Mouse (Mus musculus) embryonic facial prominence, embryonic 10.5 days (tissue): Measurements from ENCODE around the gene Ubqln4. TPM values are rescaled to one million over a fixed set of nuclear protein-coding genes. Genes with fewer than 3 reads are reported as not detected.
A peak's percentile ranks its signal among the peaks of the same experiment; 100 is the strongest.

ENCODE experiments used
- DNase-seq: peaks from one replicate; pipeline ENCODE4 v3.0.0-alpha.2; 2017; ENCODE audit warnings: low spot score
- H3K27ac ChIP-seq: fragments of 300-500 bp; sonication (generic); replicated peaks from 2 replicates; pipeline ENCODE4 v1.5.1; 2016; ENCODE audit warnings: mild to moderate bottlenecking
- H3K27me3 ChIP-seq: fragments of 300-500 bp; sonication (generic); replicated peaks from 2 replicates; pipeline ENCODE4 v1.6.1; 2016; ENCODE audit warnings: low read depth, mild to moderate bottlenecking; ENCODE audit not compliant: poor library complexity, severe bottlenecking
- H3K36me3 ChIP-seq: fragments of 300-500 bp; sonication (generic); replicated peaks from 2 replicates; pipeline ENCODE4 v1.6.1; 2016; ENCODE audit warnings: mild to moderate bottlenecking, moderate library complexity
- H3K4me1 ChIP-seq: fragments of 300-500 bp; sonication (generic); 2 replicates; pipeline ENCODE4 v1.6.1; 2016
- H3K4me3 ChIP-seq: fragments of 300-500 bp; sonication (generic); 2 replicates; pipeline ENCODE4 v1.5.1; 2016; ENCODE audit warnings: mild to moderate bottlenecking, moderate library complexity
- H3K9me3 ChIP-seq: fragments of 300-500 bp; sonication (generic); 2 replicates; pipeline ENCODE4 v1.6.1; 2016; ENCODE audit warnings: mild to moderate bottlenecking
- WGBS: fragments of 180-500 bp; shearing (Covaris S2); methylation state at CpG from one replicate; pipeline ENCODE4 v1.1.7; 2016; 5-methylcytosine and 5-hydroxymethylcytosine counted together
- polyA plus RNA-seq: library from polyadenylated mRNA; unstranded; fragments of >200 nt; fragmentation: Nextera tagmentation; extraction: Ambion mirVana; gene quantifications from 2 replicates; pipeline ENCODE4 v1.2.1, GENCODE M21; 2016

Gene Ubqln4
- polyA plus RNA-seq = 68.6 and 77.9 TPM in 2 replicates

DNA sequence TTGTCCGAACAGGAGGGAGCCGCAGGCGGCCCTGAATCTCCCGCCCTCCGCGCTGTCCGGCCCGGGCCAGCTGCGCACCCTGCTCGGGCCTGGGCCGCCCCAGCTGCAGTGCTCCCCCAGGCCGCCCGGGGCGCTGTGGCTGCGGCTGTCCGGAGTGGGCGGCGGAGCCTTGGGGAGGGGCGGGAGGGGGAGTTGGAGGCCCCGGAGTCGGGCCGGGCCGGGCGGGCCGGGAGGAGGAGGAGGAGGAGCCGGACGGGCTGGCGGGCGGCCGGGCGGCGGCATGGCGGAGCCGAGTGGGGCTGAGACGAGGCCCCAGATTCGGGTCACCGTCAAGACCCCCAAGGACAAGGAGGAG, at the start of gene Ubqln4:
Gene Ubqln4, plus strand, starts transcription at position 234 of the 355 bp plus-strand sequence.
- WGBS = under 1% methylated on average over 36 of the region's 37 CpGs
- DNase-seq = peak; percentile 97
- Histone ChIP-seq H3K4me3 (peak within 1 kb of the TSS; percentile 94), H3K9me3 (no peaks in the 10 kb centered on the region), H3K4me1 (peaks cover 46% of the 10 kb centered on the region), H3K27me3 (no peaks in the 10 kb centered on the region), H3K36me3 (peaks cover 42% of the 10 kb centered on the region), H3K27ac (peak within 1 kb of the TSS; percentile 99)

DNA sequence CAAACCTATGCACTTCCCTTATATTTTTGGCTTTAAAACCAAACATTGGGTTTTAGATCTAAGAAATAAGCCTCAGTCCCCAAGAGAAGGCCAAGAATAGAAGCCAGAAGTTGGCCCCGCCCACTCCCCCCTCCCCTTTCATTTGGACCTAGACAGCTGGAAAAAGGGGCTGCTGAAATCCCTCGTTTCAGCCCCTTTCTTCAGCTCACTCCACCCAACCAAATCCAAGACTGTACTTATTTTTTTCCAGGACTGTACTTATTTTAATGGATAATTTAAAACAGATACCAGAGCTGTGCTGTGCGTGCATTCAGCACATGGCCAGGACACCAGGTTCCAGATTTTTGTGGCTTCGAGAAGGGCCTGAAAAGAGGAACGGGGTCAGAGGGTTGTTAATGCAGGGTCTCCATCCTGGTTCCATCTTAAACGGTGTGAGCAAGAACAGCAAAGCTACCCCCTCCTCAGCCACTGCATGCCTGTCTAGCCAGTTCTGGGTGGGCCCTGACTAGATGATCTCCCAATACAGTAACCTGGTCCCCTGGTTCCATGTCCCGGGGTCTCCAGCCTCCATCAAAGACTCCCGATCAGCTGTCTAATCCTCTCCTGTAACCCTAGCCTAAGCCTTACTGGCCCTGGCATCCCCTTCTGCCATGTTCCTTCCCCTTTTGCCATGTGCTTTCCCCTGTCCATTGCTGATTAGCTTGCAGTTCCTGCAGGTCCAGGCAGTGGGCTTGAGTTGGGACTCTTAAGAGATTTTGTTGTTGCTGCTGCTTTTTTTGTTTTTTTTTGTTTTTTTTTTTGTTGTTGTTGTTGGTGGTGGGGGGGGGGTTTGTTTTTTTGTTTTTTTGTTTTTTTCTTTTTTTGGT, 49.4 kb upstream of the Ubqln4 start:
- Histone ChIP-seq H3K36me3 (no peaks in the 10 kb centered on the region), H3K9me3 (no peaks in the 10 kb centered on the region), H3K27ac (peak overlapping the region; percentile 65; the same call in 1 of the 2 replicates), H3K4me1 (peaks cover 68% of the 10 kb centered on the region), H3K27me3 (peaks cover 45% of the 10 kb centered on the region), H3K4me3 (no peak overlapping the region; the same call in 1 of the 2 replicates)
- DNase-seq = no peak
- WGBS = 38% methylated on average over 8 of the region's 8 CpGs

DNA sequence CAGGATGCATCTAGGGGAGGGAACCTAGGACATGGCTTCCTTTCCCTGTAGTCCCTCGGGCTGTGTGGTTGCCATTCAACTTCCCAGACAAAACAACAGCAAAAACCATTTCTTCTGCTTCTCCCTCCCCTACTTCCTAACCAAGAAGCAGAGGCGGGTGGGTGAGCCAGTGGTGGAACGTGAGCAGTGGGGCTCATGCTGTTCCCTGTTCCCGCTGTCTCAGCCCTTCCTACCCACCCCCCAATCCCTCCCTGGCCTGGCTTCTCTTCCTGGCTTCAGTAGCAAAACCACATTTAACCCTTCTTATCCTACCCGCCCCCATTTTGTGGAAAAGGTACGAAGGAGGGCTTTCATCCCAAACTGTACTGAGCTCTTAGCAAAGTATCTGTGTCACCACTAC, 48.5 kb upstream of the Ubqln4 start:
- Histone ChIP-seq H3K9me3 (no peaks in the 10 kb centered on the region), H3K27me3 (peaks cover 43% of the 10 kb centered on the region), H3K4me1 (peaks cover 77% of the 10 kb centered on the region), H3K4me3 (no peak overlapping the region), H3K27ac (peak overlapping the region; percentile 67; the same call in 1 of the 2 replicates), H3K36me3 (no peaks in the 10 kb centered on the region)
- DNase-seq = no peak
- 67% methylated on average over 6 of the region's 6 CpGs for WGBS

DNA sequence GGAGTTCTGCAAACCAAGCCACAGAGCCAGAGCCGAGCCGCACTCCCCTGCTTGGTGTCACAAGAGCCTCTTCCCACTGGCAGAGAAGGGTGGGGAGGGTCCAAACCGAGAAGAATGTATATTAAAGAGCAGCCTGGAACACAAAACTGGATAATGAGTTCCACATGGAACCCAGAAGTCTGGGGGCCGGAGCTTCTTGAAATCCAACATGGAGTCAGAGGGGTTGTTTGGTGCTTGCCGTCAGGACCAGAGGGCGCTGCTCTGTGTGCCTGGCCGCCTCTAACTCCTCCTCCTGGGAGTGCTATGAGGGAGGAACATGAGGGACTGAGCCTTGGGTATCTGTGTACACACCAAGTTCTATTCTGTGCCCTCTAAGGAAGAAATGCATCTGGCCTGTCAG, 47.8 kb upstream of the Ubqln4 start:
- WGBS = 34% methylated on average over 7 of the region's 7 CpGs
- Histone ChIP-seq H3K9me3 (no peaks in the 10 kb centered on the region), H3K4me3 (no peak overlapping the region; the same call in 1 of the 2 replicates), H3K27ac (peak overlapping the region; percentile 77), H3K27me3 (peaks cover 37% of the 10 kb centered on the region), H3K36me3 (no peaks in the 10 kb centered on the region), H3K4me1 (peaks cover 81% of the 10 kb centered on the region)
- peak; percentile 55 for DNase-seq

DNA sequence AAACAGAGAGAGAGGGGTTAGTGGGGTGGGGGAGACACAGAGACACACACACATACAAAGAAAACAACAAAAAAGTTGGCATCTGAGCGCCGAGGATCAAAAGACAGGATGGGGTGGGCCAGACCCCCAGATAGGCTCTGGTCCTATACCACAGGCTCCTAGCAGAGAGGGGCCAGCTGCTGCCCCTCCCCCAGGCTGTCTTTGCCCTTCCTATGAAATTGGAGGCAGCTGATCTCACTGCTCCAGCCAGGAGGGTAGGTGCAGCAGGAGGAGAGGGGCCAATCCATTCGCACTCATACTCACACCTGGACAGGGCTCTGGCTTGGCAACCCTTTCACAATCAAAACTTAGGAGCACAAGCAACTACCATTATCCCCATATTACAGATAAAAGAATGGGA, 44.3 kb upstream of the Ubqln4 start:
- DNase-seq = peak; percentile 54
- 78% methylated on average over 3 of the region's 3 CpGs for WGBS
- peak overlapping the region; percentile 56 for H3K4me3 ChIP-seq
- H3K27ac ChIP-seq = peak overlapping the region; percentile 93
- no peaks in the 10 kb centered on the region for H3K36me3 ChIP-seq
- H3K9me3 ChIP-seq = no peaks in the 10 kb centered on the region
- H3K4me1 ChIP-seq = peaks cover 79% of the 10 kb centered on the region
- peaks cover 2% of the 10 kb centered on the region; the same call in 1 of the 2 replicates for H3K27me3 ChIP-seq

DNA sequence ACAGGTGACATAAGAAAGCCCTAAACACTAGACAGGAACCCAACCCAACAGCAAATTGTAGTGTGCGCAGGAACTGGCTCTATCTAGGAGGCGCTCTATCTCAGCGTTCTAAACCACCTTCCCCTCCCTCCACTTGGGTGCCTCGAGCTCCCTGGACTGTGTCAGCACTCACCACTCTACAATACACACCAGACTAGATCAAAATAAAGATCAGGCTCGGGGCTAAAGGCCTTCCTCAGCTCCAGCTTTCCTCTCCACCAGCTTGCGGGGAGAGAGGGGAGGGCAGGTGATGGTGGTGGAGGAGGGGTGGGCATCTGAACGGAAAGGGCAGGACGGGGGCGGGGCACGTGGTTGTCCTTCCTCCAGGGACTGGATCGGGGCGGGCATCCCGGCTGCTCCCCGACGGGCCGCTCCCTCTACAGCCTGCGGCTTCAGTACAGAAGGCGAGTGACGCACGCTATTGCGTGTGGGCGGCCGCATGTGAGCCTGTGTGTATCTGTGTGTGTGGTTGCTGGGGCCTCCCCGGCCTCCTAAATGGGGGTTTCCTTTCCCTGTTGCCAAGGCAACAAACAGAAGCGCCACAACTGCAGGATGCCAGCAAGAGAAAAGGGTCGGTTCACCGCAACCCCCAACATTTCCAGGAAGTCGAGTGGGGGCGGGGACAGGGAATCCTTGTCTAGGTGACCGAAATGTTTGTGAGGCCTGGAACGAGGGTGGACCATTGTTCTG, 43.7 kb upstream of the Ubqln4 start, which contains the start of gene Lmna:
Gene Lmna, minus strand, starts transcription at position 265 of the 729 bp plus-strand sequence.
- peak; percentile 97 for DNase-seq
- Histone ChIP-seq H3K36me3 (no peaks in the 10 kb centered on the region), H3K4me1 (peaks cover 77% of the 10 kb centered on the region), H3K27me3 (no peaks in the 10 kb centered on the region), H3K4me3 (peak within 1 kb of the TSS; percentile 56), H3K27ac (peak within 1 kb of the TSS; percentile 93), H3K9me3 (no peaks in the 10 kb centered on the region)
- 2% methylated on average over 31 of the region's 31 CpGs for WGBS

DNA sequence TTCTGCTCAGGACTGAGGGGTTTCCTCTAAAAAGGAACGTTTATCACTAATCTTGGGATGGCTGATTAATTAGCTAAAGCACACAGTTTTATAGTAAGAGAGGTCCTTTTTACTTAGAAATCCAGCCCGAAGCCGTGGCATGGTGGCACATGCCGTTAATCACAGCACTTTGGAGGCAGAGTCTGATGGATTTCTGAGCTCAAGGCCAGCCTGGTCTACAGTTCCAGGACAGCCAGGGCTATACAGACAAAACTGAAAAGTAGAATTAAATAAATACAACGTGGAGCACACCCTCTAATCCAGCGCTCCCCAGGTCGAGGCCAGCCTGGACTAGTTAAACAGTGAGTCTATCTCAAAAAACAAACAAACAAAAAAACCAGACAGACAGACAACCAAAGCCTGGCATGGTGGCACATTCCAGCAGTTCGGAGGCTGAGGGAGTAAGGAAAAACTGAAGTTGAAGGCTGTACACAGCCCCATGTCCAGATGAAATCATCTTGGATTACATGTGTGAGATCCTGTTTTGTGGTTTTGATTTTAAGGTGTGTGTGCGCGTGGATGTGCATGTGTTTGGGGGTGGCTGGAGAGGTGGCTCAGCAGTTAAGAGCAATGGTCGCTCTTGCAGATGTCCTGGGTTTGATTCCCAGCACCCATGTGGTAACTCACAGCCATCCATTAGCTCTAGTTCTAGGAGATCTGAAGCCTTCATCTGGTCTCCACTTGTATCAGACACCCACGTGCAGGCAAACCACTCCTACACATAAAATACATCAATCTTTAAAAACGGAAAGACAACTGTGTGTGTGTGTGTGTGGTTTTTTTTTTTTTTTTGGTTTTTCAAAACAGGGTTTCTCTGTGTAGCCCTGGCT, 42.9 kb upstream of the Ubqln4 start:
- no peaks in the 10 kb centered on the region for H3K36me3 ChIP-seq
- no peaks in the 10 kb centered on the region for H3K9me3 ChIP-seq
- WGBS = 55% methylated on average over 13 of the region's 13 CpGs
- peak overlapping the region; percentile 56 for H3K4me3 ChIP-seq
- H3K4me1 ChIP-seq = peaks cover 69% of the 10 kb centered on the region
- no peaks in the 10 kb centered on the region for H3K27me3 ChIP-seq
- H3K27ac ChIP-seq = peak overlapping the region; percentile 93
- DNase-seq = no peak

DNA sequence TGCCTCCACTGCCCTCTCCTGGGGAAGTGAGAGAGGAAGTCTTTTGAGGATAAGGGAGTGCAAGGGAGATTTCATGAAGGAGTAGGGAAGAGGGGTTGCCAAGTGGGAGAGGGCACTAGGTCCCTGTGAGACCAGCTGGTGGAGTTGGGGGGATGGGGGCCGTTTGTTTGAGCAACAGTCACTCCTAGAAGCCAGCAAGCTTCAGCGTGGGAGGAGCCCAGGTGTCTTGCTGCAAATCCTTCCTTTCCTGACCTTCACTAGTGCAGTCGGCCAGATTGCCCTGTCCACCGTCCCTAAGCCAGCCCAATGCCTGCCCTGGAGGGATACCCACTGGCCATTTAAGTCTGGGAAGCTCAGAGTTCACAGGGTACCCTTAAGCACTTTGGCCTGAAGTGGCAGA, 42.0 kb upstream of the Ubqln4 start:
- Histone ChIP-seq H3K27ac (peak overlapping the region; percentile 93), H3K9me3 (no peaks in the 10 kb centered on the region), H3K4me3 (no peak overlapping the region), H3K36me3 (no peaks in the 10 kb centered on the region), H3K4me1 (peaks cover 60% of the 10 kb centered on the region), H3K27me3 (no peaks in the 10 kb centered on the region)
- DNase-seq = no peak
- WGBS = 57% methylated on average over 4 of the region's 4 CpGs

DNA sequence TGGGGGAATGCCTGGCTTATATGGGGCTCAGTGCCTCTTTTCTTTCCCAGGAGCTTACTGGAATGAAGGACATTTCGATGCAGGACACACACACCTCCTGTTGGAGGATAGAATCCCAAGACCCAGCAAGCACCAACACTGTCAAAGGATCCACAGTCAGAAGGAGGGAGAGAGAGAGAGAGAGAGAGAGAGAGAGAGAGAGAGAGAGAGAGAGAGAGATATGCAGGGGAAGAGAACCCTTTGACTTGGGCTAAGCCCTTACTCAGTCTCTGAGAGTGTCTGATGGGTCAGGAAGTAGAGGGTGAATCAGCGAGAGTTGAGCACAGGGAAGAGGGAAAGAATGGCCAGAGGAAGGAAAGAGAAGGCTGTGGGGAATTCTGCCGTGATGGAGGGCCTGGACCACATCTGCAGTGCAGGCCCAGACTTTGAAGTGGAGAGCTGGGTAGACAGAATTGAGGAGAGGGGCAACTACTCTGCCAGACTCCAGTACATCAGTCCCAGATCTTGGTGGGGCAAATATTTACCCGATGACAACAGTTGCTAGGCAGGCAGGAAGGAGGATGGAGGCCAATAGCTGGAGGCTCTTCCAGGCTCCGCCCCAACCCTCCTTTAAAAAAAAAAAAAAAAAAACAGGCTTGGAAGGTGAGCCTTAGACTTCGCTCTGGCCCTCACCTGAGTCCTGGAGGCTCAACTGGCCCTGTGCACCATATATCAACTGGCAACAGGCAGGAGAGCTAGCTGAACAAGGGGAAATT, 41.2 kb upstream of the Ubqln4 start:
- Histone ChIP-seq H3K36me3 (no peaks in the 10 kb centered on the region), H3K4me3 (peak overlapping the region; percentile 20; the same call in 1 of the 2 replicates), H3K27ac (peak overlapping the region; percentile 93), H3K4me1 (peaks cover 53% of the 10 kb centered on the region), H3K9me3 (no peaks in the 10 kb centered on the region), H3K27me3 (no peaks in the 10 kb centered on the region)
- WGBS = 37% methylated on average over 6 of the region's 6 CpGs
- DNase-seq = peak; percentile 52

DNA sequence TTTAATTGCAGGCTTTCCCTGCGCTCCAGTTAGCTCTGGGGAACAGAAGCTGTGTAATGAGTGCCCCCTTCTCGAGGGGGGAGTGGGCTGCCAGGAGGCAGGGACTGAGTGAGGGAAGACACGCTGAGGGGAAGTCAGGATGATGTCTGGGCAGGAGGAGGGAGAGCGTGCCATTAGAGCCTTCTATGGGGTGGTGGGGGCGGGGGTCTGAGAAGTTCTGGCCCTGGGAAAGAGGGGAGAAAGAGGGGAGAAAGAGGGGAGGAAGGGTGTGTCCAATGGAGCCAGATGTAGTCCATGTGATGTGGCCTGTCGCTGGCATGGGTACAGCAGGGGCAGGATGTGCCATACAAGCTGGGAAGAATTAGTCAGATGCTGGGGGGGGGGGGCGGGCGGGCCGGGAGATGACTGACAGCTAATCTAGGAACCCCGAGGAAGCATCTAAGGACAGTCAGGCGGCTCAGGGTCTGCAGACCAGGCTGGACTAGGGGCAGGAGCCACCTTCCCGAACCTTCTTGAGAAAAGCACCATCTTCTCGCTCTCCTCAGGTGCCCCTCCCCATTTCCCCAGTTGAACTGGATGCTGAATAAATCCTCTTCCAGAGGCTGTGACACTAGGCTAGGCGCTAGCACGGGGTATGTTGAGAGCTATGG, 40.5 kb upstream of the Ubqln4 start:
- no peak for DNase-seq
- Histone ChIP-seq H3K27ac (peak overlapping the region; percentile 93), H3K9me3 (no peaks in the 10 kb centered on the region), H3K4me1 (peaks cover 52% of the 10 kb centered on the region), H3K27me3 (no peaks in the 10 kb centered on the region), H3K36me3 (no peaks in the 10 kb centered on the region), H3K4me3 (peak overlapping the region; percentile 20; the same call in 1 of the 2 replicates)
- 38% methylated on average over 13 of the region's 15 CpGs for WGBS

DNA sequence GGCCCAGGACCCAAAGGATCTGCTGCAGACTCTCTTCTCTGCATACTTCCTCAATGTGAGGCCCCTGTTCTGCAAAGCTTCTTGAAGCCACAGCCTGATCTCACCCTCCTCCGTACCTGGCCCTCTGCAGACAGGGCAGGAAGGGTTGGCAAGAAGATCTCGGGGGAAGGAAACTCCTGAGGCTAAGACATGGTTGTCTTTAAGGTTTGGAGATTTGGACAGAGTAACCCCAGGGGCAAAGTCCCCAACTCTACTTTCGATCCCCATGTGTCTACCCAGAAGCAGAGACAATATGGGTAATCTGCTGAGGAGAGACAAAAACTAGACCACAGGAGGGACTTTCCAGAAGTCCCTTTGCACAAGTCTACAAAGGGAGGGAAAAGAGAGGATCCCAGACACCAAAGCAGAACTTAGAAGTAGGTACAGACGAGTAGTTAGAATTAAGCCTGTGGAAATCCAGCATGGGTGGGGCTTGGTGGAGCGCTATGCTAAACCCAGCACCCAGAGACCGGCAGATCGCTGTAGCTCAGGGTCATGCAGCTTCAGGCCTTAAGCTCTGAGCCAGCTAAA, 39.9 kb upstream of the Ubqln4 start:
- no peak overlapping the region for H3K4me3 ChIP-seq
- H3K36me3 ChIP-seq = no peaks in the 10 kb centered on the region
- no peaks in the 10 kb centered on the region for H3K9me3 ChIP-seq
- WGBS = 80% methylated on average over 7 of the region's 7 CpGs
- DNase-seq = no peak
- peak overlapping the region; percentile 93 for H3K27ac ChIP-seq
- peaks cover 55% of the 10 kb centered on the region for H3K4me1 ChIP-seq
- no peaks in the 10 kb centered on the region for H3K27me3 ChIP-seq
